Mouse (Mus musculus) neural tube, embryonic 10.5 days (tissue): ENCODE results near the gene Prm1.
"Not testable (repeated sequence)": the region's sequence is repeated elsewhere in the genome, so short reads cannot be mapped to it uniquely, and the experiment has no call there.

Experiments used
- DNase-seq: peaks from one replicate; pipeline ENCODE4 v3.0.0-alpha.2; 2017; ENCODE audit warnings: low spot score; ENCODE audit errors: extremely low spot score

Gene Prm1

DNA sequence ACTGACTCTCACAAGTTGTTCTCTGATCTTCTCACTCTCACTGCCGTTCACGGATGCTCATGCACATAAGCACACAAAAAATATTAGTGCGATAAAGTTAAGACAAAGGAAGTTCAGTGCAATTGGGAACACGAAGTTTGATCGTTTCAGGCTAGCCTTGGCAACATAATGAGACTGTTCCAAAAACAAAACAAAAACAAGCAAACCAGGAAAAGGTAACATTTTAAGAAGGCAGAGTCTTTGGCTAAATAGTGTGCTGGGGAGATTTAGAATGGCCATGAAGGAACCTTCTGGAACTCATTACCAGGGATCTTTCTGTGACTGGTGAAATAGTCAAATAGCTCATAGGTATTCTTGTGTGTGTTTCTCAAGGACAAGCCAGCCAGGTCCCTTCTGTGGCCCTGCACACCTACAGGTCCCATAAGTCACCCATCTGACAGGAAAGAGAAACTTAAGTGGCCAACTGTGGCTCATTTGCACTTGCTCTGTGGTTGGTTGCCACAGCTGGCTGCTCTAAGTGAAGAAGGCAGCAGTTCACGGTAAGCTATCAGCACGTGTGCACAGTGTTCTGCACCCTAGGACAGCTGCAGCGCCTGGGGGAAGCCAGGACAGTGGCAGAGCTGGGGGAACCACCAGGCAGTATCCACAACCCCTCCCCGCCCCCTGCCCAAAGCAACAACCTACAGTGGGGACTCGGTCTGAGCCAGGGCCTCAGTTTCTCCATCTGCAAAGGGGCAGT is at the start of gene Prm1:
Gene Prm1, minus strand, starts transcription at position 51 of the 739 bp plus-strand sequence.
- DNase-seq, result no peak

- DNase-seq, result not testable (repeated sequence)
These were observed 46.6 kb upstream of the Prm1 start for GRCm38 (mm10) chr16:10852216-10852615.

DNA sequence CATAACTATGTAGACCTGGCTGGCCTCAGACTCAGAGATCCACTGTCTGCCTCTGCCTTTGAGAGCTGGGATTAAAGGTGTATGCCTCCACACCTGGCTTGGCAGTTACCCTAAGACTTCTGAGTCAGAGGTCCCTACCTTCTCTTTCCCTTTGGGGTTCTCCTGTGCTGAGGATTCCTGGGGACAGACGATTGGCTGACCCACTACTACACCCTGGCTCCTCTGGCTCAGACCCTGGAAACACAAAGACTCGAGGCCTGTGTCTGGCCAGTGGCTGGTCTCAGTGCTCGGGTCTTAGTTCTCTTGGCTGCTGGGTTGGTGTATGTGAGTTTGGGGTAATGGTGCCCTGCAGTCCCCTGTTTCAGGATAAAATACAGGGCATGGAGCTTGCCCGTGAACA is 45.3 kb upstream of the Prm1 start:
- DNase-seq, result no peak

DNA sequence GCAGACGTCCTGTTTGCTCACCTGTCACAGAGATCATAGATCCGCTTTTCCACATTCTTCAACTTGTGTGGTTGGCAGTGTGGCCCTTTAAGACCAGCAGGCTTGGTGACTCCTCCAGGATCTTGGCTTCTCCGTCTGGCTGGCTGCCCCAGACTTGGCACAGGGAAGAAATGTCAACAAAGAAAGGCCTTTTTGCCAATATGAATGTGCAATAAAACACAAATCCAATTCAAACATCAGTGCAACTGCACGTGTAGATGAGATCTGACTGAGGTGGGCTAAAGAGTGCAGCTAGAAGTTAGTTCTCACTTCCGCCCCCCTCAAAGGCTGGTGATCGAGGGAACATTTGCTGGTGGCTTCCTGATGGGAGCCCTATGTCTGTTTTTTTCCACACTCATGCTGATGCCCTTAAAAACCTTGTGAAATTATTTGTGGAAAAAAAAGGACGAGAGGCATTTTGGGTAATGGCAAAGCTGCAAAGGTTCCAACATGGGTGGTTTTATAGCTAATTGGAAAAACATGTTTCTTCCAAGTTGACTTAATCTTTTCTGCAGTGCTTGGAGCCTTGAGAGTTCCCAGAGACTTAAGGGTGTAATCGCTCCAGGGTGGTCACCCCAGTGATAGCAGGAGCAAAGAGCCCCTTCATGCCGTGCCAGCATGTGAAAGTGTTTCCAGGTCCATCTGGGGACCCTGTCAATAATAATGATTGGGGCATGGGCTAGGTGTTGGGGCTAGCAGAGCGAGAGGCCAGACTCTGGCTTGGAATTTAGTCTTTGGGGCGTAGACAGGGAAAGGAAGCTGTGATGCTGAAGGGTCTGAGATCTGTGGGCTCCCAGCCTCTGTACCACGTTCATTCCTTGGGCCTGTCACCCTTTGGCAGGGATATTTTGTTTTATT is 44.6 kb upstream of the Prm1 start:
- no peak for DNase-seq

GRCm38 (mm10) chr16:10846503-10846902 is 40.9 kb upstream of the Prm1 start:
- DNase-seq, result no peak

DNA sequence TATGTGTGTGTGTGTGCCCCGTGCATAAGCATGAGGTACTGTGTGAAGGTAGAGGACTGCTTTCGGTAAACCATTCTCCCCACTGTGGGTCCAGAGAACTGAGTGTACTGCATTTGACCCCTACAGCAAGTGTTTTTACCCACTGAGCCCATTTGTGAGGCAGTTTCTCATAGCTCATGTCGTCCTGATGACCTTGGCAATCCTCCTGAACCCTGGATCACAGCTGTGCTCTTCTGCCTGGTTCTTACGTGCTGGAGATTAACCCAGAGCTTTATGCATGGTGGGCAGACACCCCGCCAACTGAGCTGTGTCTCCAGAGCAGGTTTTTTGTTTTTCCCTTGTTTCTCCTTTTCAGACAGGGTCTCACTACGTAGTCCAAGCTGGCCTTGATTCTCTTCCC is 40.3 kb upstream of the Prm1 start:
- no peak for DNase-seq

- no peak for DNase-seq
These were observed 38.7 kb upstream of the Prm1 start for GRCm38 (mm10) chr16:10844319-10844670.

DNA sequence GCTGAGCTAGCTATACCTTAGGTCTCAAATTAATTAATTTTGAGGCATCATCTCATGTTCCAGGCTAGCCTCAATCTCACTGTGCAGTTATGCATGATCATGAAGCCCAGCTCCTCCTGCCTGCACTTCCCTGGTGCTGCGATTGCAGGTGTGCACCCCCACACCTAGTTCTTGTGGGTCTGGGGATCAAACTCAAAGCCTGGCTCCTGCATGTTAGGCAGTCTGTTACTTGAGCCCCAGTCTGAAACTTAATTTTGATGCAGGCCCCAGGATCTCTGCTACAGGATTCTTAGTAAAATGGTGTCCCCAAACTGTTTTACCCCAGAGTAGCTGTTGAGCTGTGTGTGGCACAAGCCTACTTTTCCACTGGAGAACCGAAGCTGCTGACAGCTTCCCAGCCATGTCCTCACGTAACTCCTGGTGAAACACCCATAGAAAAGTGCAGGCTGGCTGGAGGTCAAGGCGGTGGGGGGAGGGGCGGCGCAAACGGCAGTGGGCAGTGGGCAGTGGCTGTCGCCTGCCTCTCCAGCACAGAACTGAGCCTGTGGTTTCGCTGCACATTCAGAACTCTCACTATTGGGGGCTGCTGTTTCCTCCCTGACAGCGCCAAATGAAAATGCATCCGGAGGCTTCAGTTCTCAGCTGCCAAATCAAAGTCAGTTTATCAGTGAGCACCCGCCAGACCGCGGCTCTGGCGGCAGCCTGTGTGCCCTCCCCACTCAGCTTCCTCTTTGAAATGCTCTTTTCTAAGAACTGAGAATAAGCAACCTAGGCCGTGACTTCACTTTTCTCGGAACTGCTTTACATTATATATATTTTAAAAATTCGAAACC is 38.1 kb upstream of the Prm1 start:
- DNase-seq, result peak; percentile 48

- DNase-seq, result no peak
These were observed 36.7 kb upstream of the Prm1 start for GRCm38 (mm10) chr16:10842282-10842855.

DNA sequence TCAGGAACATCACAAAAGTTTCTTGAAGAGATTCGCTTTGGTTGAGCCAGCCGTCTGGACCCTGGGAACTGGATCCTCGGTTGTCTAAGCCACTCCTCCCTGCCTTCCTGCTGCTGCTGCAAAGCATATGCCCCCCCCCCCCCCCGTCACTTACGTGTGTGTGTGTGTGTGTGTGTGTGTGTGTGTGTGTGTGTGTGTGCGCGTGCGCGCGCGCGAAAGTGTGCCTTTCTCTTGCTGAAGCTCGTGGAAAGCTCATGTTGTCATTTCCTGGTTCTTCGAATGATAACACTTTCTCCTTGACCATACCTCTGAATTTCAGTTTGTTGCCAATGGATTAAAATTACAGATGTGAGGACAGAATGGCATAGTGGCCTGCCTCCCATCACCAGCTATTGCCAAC is 34.4 kb upstream of the Prm1 start:
- no peak for DNase-seq

- DNase-seq, result no peak
These were observed 33.0 kb upstream of the Prm1 start for GRCm38 (mm10) chr16:10838487-10839245.

DNA sequence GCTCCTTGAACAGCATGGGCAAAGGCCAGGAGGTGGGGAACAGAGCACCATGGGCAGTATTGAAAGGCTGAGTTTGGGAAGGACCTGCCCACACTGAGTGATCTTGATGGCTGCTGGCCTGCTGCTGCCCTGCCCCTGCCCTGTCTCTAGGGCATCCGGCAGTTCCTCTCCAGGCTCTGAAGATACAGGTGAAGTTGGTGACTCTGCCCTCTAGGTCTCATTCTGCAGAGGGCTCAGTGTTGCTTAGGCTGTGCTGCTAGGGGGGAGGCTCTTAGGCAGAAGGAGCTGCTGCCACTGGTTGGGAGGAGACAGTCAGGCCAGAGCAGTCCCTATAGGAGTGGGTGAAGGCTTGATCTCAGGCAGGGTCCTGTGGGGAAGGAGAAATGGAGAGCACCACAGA is 32.3 kb upstream of the Prm1 start:
- DNase-seq, result no peak

DNA sequence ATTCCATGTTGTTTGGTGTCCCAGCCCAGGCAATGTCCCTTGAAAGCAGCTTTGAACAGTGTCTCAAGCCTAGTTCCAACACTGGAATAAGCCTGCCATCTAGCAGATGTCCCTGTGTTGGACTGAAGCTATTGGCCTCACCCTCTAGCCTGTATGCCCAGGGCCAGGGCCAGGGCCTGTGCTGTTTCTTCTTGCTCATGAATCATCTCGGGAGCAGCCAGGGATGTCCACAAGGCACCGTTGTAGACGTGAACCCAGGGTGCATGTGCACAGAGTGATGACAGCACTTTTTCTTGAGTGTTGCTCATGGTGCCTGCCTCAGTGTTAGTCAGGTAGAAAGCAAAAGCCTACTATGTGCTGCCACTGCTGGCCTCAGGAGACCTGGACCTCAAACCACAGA is 31.6 kb upstream of the Prm1 start:
- no peak for DNase-seq

GRCm38 (mm10) chr16:10836388-10836787 is 30.7 kb upstream of the Prm1 start:
- DNase-seq, result no peak

DNA sequence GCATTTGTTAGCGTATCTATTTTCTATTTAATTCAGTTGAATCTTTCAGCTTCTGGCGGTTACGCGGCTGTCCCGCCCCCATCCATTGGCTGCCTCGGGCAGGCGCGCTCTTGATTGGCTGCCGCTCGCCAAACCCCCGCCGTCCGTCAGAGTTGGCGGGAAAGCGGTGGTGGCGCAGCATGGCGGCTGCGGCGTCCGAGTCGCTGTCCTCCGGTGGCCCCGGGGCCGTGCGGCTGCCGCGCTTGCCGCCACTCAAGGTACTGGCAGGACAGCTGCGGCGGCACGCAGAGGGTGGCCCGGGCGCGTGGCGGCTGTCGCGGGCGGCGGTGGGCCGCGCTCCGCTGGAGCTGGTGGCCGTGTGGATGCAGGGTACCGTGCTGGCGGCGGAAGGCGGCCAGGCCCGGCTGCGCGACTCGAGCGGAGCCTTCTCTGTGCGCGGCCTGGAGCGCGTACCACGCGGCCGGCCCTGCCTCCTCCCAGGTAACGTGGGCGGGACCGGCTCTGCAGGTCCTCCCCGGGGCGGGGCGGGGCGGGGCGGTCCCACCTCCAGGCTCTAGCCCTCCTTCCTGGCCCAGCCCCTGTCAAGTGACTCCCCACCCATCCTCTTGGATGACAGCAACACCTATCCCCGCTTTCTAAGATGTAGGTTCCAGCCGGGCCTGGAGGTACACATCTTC is 29.4 kb upstream of the Prm1 start, which contains the start of gene Rmi2:
Gene Rmi2, plus strand, starts transcription at position 149 of the 677 bp plus-strand sequence.
- DNase-seq, result peak; percentile 89

- DNase-seq, result no peak
These were observed 28.9 kb upstream of the Prm1 start for GRCm38 (mm10) chr16:10834542-10834910.

- DNase-seq, result no peak
These were observed 22.8 kb upstream of the Prm1 start for GRCm38 (mm10) chr16:10828461-10828805.

GRCm38 (mm10) chr16:10827766-10828460 is 22.3 kb upstream of the Prm1 start:
- no peak for DNase-seq

GRCm38 (mm10) chr16:10827269-10827668 is 21.6 kb upstream of the Prm1 start:
- DNase-seq, result no peak

GRCm38 (mm10) chr16:10825840-10826239 is 20.2 kb upstream of the Prm1 start:
- no peak for DNase-seq
